Mouse (Mus musculus) bone marrow, adult 2 months (tissue): ENCODE results near the gene Osbp2. TPM values are rescaled to one million over a fixed set of nuclear protein-coding genes. Genes with fewer than 3 reads are reported as not detected.
A peak's percentile ranks its signal among the peaks of the same experiment; 100 is the strongest.
"Not testable (repeated sequence)": the region's sequence is repeated elsewhere in the genome, so short reads cannot be mapped to it uniquely, and the experiment has no call there.

ENCODE experiments used
- H3K27ac ChIP-seq: fragments of 200-500 bp; 2 replicates; pipeline ENCODE4 v1.5.1; 2012; ENCODE audit warnings: low read depth, mild to moderate bottlenecking, control low read depth, inconsistent platforms, low read length; ENCODE audit not compliant: control insufficient read depth, poor library complexity, insufficient read depth
- H3K4me1 ChIP-seq: fragments of 200-500 bp; 2 replicates; pipeline ENCODE4 v1.6.1; 2011; ENCODE audit warnings: low read length; ENCODE audit not compliant: control insufficient read depth, insufficient read depth
- H3K4me3 ChIP-seq: fragments of 200-500 bp; replicated peaks from 2 replicates; pipeline ENCODE3; 2011; ENCODE audit warnings: mild to moderate bottlenecking, low read depth, low read length, control low read depth; ENCODE audit not compliant: control insufficient read depth
- CTCF ChIP-seq: fragments of 200-500 bp; IDR thresholded peaks from 2 replicates; pipeline ENCODE4 v1.5.1; 2011; ENCODE audit warnings: low read length, control low read depth; ENCODE audit not compliant: control insufficient read depth, insufficient read depth
- POLR2A ChIP-seq: fragments of 200-500 bp; IDR thresholded peaks from 2 replicates; pipeline ENCODE4 v1.6.1; 2011; ENCODE audit warnings: low read depth, mild to moderate bottlenecking, control low read depth, low read length, borderline replicate concordance; ENCODE audit not compliant: control insufficient read depth
- WGBS: fragments of 180-500 bp; shearing (Covaris S2); methylation state at CpG from one replicate; pipeline ENCODE4 v1.1.7; 2018; 5-methylcytosine and 5-hydroxymethylcytosine counted together
- polyA plus RNA-seq: library from polyadenylated mRNA; stranded (reverse); fragments of >200 nt; gene quantifications from 2 replicates; pipeline ENCODE4 v1.2.4, GENCODE M21; 2011; ENCODE audit warnings: low replicate concordance; ENCODE audit not compliant: missing spikeins, insufficient read depth, insufficient read length

Osbp2 gene
- polyA plus RNA-seq = not detected in 2 replicates

- WGBS = 5% methylated on average over 58 of the region's 58 CpGs
These were observed at the start of gene Osbp2 for GRCm38 (mm10) chr11:3863454-3864112. TSS of gene Osbp2 (minus strand) at chr11:3863903.

GRCm38 (mm10) chr11:3912875-3913271 lies 49.2 kb upstream of the Osbp2 start:
- Histone ChIP-seq H3K27ac (peak overlapping the region; percentile 4; the same call in 1 of the 2 replicates), H3K4me3 (peak overlapping the region; percentile 70), H3K4me1 (no peaks in the 10 kb centered on the region)
- WGBS = 22% methylated on average over 16 of the region's 16 CpGs
- TF ChIP-seq POLR2A (no peak; the same call in 1 of the 2 replicates), CTCF (no peak)

More at GRCm38 (mm10) chr11:3863454-3864112, at the start of gene Osbp2:
- TF ChIP-seq CTCF (no peak), POLR2A (no peak)
- Histone ChIP-seq H3K4me1 (no peaks in the 10 kb centered on the region), H3K27ac (no peak within 1 kb of the TSS), H3K4me3 (peak within 1 kb of the TSS; percentile 33)

- Histone ChIP-seq H3K4me1 (no peaks in the 10 kb centered on the region), H3K4me3 (peak overlapping the region; percentile 70), H3K27ac (no peak overlapping the region; the same call in 1 of the 2 replicates)
- TF ChIP-seq CTCF (no peak), POLR2A (no peak)
- 64% methylated on average over 19 of the region's 19 CpGs for WGBS
These were observed 48.6 kb upstream of the Osbp2 start for GRCm38 (mm10) chr11:3912100-3912874.

GRCm38 (mm10) chr11:3911440-3911839 lies 47.7 kb upstream of the Osbp2 start:
- H3K4me1 ChIP-seq, H3K27ac ChIP-seq: not testable (repeated sequence)

GRCm38 (mm10) chr11:3910513-3911310 lies 47.0 kb upstream of the Osbp2 start:
- no peak for TF ChIP-seq POLR2A
- no peak for TF ChIP-seq CTCF
- WGBS = 51% methylated on average over 5 of the region's 5 CpGs
- H3K4me1 ChIP-seq = no peaks in the 10 kb centered on the region

More at GRCm38 (mm10) chr11:3911440-3911839, 47.7 kb upstream of the Osbp2 start:
- not testable (repeated sequence) for H3K4me3 ChIP-seq
- 74% methylated on average over 6 of the region's 6 CpGs for WGBS

GRCm38 (mm10) chr11:3909236-3909635 lies 45.5 kb upstream of the Osbp2 start:
- Histone ChIP-seq H3K27ac (no peak overlapping the region), H3K4me1 (no peaks in the 10 kb centered on the region), H3K4me3 (no peak overlapping the region)
- WGBS = 81% methylated on average over 4 of the region's 4 CpGs
- TF ChIP-seq POLR2A = no peak
- TF ChIP-seq CTCF = no peak

More at GRCm38 (mm10) chr11:3910513-3911310, 47.0 kb upstream of the Osbp2 start:
- Histone ChIP-seq H3K4me3 (no peak overlapping the region), H3K27ac (no peak overlapping the region)

- WGBS = 80% methylated on average over 1 of the region's 1 CpGs
- H3K4me1 ChIP-seq = no peaks in the 10 kb centered on the region; the same call in 1 of the 2 replicates
These were observed 41.7 kb upstream of the Osbp2 start for GRCm38 (mm10) chr11:3905446-3905845.

GRCm38 (mm10) chr11:3904673-3905072 lies 41.0 kb upstream of the Osbp2 start:
- WGBS = 74% methylated on average over 6 of the region's 6 CpGs
- H3K4me3 ChIP-seq = no peak overlapping the region
- H3K4me1 ChIP-seq = no peaks in the 10 kb centered on the region; the same call in 1 of the 2 replicates
- no peak overlapping the region for H3K27ac ChIP-seq
- TF ChIP-seq CTCF = no peak
- no peak for TF ChIP-seq POLR2A

More at GRCm38 (mm10) chr11:3905446-3905845, 41.7 kb upstream of the Osbp2 start:
- Histone ChIP-seq H3K4me3 (no peak overlapping the region), H3K27ac (no peak overlapping the region)
- TF ChIP-seq CTCF (no peak), POLR2A (no peak)
